Mouse (Mus musculus) MEL (cell line): ENCODE results near the gene Rab22a. TPM values are rescaled to one million over a fixed set of nuclear protein-coding genes. Genes with fewer than 3 reads are reported as not detected.
"Not testable (repeated sequence)": the region's sequence is repeated elsewhere in the genome, so short reads cannot be mapped to it uniquely, and the experiment has no call there.

Experiments
- DNase-seq: peaks from one replicate; pipeline ENCODE4 v3.0.0; 2011; ENCODE audit warnings: low read depth, low spot score
- H3K27ac ChIP-seq: 2 replicates; pipeline ENCODE4 v1.5.1; 2012; ENCODE audit warnings: low read depth, mild to moderate bottlenecking, control low read depth, low read length, moderate library complexity; ENCODE audit not compliant: control insufficient read depth
- H3K27me3 ChIP-seq, 2 experiments: fragments of 150-350 bp in 1 of 2; sonication (generic) in 1 of 2; 2 replicates each; pipeline ENCODE4 v1.6.1; 2012; ENCODE audit warnings: low read length in 2 of 2, mild to moderate bottlenecking in 2 of 2, improper control_type of control experiment in 1 of 2, moderate library complexity in 1 of 2; ENCODE audit not compliant: insufficient read depth in 2 of 2, control insufficient read depth in 1 of 2
- H3K36me3 ChIP-seq, 2 experiments: 2 replicates each; pipeline ENCODE4 v1.6.1; 2012 to 2014; ENCODE audit warnings: low read length in 2 of 2, improper control_type of control experiment in 1 of 2, inconsistent platforms in 1 of 2, mild to moderate bottlenecking in 1 of 2; ENCODE audit not compliant: insufficient read depth in 2 of 2, control insufficient read depth in 1 of 2
- H3K4me1 ChIP-seq, 2 experiments: fragments of 150-350 bp in 1 of 2; sonication (generic) in 1 of 2; 2 replicates each; pipeline ENCODE4 v1.6.1; 2012; ENCODE audit warnings: low read length in 2 of 2, improper control_type of control experiment in 1 of 2, mild to moderate bottlenecking in 1 of 2; ENCODE audit not compliant: insufficient read depth in 2 of 2, control insufficient read depth in 1 of 2
- H3K4me3 ChIP-seq, 2 experiments: fragments of 150-350 bp in 1 of 2; sonication (generic) in 1 of 2; 2 replicates each; pipeline ENCODE4 v1.5.1; 2012; ENCODE audit warnings: low read depth in 2 of 2, low read length in 2 of 2, mild to moderate bottlenecking in 2 of 2, moderate library complexity in 2 of 2, control low read depth in 1 of 2, improper control_type of control experiment in 1 of 2; ENCODE audit not compliant: control insufficient read depth in 1 of 2, insufficient read depth in 1 of 2
- H3K79me2 ChIP-seq: 2 replicates; pipeline ENCODE4 v1.6.1; 2012; ENCODE audit warnings: mild to moderate bottlenecking, low read length, moderate library complexity; ENCODE audit not compliant: control insufficient read depth, poor library complexity, insufficient read depth
- H3K9ac ChIP-seq: 2 replicates; pipeline ENCODE4 v1.6.1; 2012; ENCODE audit warnings: low read depth, mild to moderate bottlenecking, control low read depth, low read length, moderate library complexity; ENCODE audit not compliant: control insufficient read depth, poor library complexity, severe bottlenecking
- H3K9me3 ChIP-seq: fragments of 150-350 bp; sonication (generic); replicated peaks from 2 replicates; pipeline ENCODE4 v1.6.1; 2012; ENCODE audit warnings: mild to moderate bottlenecking, low read length, improper control_type of control experiment, moderate library complexity; ENCODE audit not compliant: insufficient read depth
- CHD2 ChIP-seq: IDR thresholded peaks from 2 replicates; pipeline ENCODE4 v1.6.1; 2011; ENCODE audit warnings: low read length, improper control_type of control experiment
- CTCF ChIP-seq, 3 experiments: IDR thresholded peaks in 2 of 3; conservative IDR thresholded peaks in 1 of 3; 2 replicates each; pipeline ENCODE4 v1.5.1; 2011 to 2012; ENCODE audit warnings: low read length in 3 of 3, low read depth in 2 of 3, mild to moderate bottlenecking in 2 of 3, improper control_type of control experiment in 1 of 3, inconsistent platforms in 1 of 3, mixed read lengths in 1 of 3, moderate library complexity in 1 of 3; ENCODE audit not compliant: control insufficient read depth in 1 of 3, insufficient read depth in 1 of 3, poor library complexity in 1 of 3, severe bottlenecking in 1 of 3
- ELF1 ChIP-seq: IDR thresholded peaks from 2 replicates; pipeline ENCODE4 v1.6.1; 2014; ENCODE audit warnings: low read depth, mild to moderate bottlenecking, inconsistent platforms, low read length, improper control_type of control experiment, moderate library complexity
- EP300 ChIP-seq, 2 experiments: IDR thresholded peaks; 2 replicates each; pipeline ENCODE4 v1.6.1; 2011; ENCODE audit warnings: improper control_type of control experiment in 2 of 2, low read length in 2 of 2, low read depth in 1 of 2, mild to moderate bottlenecking in 1 of 2
- ETS1 ChIP-seq: IDR thresholded peaks from 2 replicates; pipeline ENCODE4 v1.6.1; 2012; ENCODE audit warnings: low read depth, mild to moderate bottlenecking, inconsistent platforms, low read length, improper control_type of control experiment, moderate library complexity
- MAFK ChIP-seq: IDR thresholded peaks from 2 replicates; pipeline ENCODE4 v1.6.1; 2011; ENCODE audit warnings: low read depth, mild to moderate bottlenecking, low read length, improper control_type of control experiment, borderline replicate concordance
- MEF2A ChIP-seq: IDR thresholded peaks from 2 replicates; pipeline ENCODE4 v1.6.1; 2014; ENCODE audit warnings: low read depth, mild to moderate bottlenecking, inconsistent platforms, low read length, improper control_type of control experiment; ENCODE audit not compliant: poor library complexity, insufficient replicate concordance, severe bottlenecking; ENCODE audit errors: extremely low read depth
- MYB ChIP-seq: IDR thresholded peaks from 2 replicates; pipeline ENCODE4 v1.6.1; 2011; ENCODE audit warnings: mild to moderate bottlenecking, low read depth, low read length, improper control_type of control experiment
- MYC ChIP-seq: IDR thresholded peaks from 2 replicates; pipeline ENCODE4 v1.6.1; 2011; ENCODE audit warnings: low read depth, mild to moderate bottlenecking, low read length, improper control_type of control experiment, moderate library complexity
- NRF1 ChIP-seq: IDR thresholded peaks from 2 replicates; pipeline ENCODE4 v1.6.1; 2014; ENCODE audit warnings: low read depth, mild to moderate bottlenecking, inconsistent platforms, low read length, improper control_type of control experiment, moderate library complexity; ENCODE audit not compliant: poor library complexity, insufficient read depth, severe bottlenecking
- POLR2A ChIP-seq, 2 experiments: IDR thresholded peaks; 2 replicates each; pipeline ENCODE4 v1.6.1; 2011 to 2012; ENCODE audit warnings: low read length in 2 of 2, mild to moderate bottlenecking in 2 of 2, control low read depth in 1 of 2, improper control_type of control experiment in 1 of 2, low read depth in 1 of 2, moderate library complexity in 1 of 2; ENCODE audit not compliant: control insufficient read depth in 1 of 2, insufficient read depth in 1 of 2, poor library complexity in 1 of 2
- POLR2AphosphoS5 ChIP-seq: IDR thresholded peaks from 2 replicates; pipeline ENCODE4 v1.6.1; 2012; ENCODE audit warnings: low read depth, borderline replicate concordance, mild to moderate bottlenecking, inconsistent platforms, low read length, moderate library complexity, mixed read lengths
- TBP ChIP-seq: IDR thresholded peaks from 2 replicates; pipeline ENCODE4 v1.8.0; 2011; ENCODE audit warnings: low read depth, low read length, improper control_type of control experiment
- USF1 ChIP-seq: IDR thresholded peaks from 2 replicates; pipeline ENCODE4 v1.6.1; 2014; ENCODE audit warnings: low read depth, mild to moderate bottlenecking, inconsistent platforms, low read length, improper control_type of control experiment, moderate library complexity
- USF2 ChIP-seq, 2 experiments: IDR thresholded peaks; 2 replicates each; pipeline ENCODE4 v1.6.1; 2011 to 2012; ENCODE audit warnings: improper control_type of control experiment in 2 of 2, low read length in 2 of 2, borderline replicate concordance in 1 of 2, inconsistent platforms in 1 of 2, low read depth in 1 of 2, mild to moderate bottlenecking in 1 of 2; ENCODE audit not compliant: insufficient read depth in 1 of 2
- ZKSCAN1 ChIP-seq: IDR thresholded peaks from 2 replicates; pipeline ENCODE4 v1.6.1; 2012; ENCODE audit warnings: low read depth, mild to moderate bottlenecking, inconsistent platforms, low read length, improper control_type of control experiment, moderate library complexity
- ZNF384 ChIP-seq: IDR thresholded peaks from 2 replicates; pipeline ENCODE4 v1.6.1; 2012; ENCODE audit warnings: low read depth, mild to moderate bottlenecking, inconsistent platforms, low read length, improper control_type of control experiment
- polyA plus RNA-seq, 2 experiments: library from polyadenylated mRNA; stranded (reverse) in 1 of 2; unstranded in 1 of 2; fragments of >175 nt in 1 of 2; fragments of >200 nt in 1 of 2; gene quantifications; 2 replicates each; pipeline versions ENCODE4 v1.2.1 to v1.2.4; 2012; ENCODE audit warnings: low replicate concordance in 2 of 2, low read depth in 1 of 2; ENCODE audit not compliant: insufficient read length in 2 of 2, insufficient read depth in 1 of 2, missing spikeins in 1 of 2
- total RNA-seq: library from RNA; depleted of rRNA; stranded (reverse); fragments of 300-350 nt; gene quantifications from 2 replicates; pipeline ENCODE4 v1.2.3, GENCODE M21; 2012

Rab22a gene
- total and polyA plus RNA-seq, 3 experiments: 8.9 to 15.8 TPM; not detected in 1

GRCm38 (mm10) chr2:173625786-173626185 lies 33.8 kb upstream of the Rab22a start:
- no peak overlapping the region for H3K9ac ChIP-seq
- H3K27me3 ChIP-seq: no peaks in the 10 kb centered on the region
- DNase-seq: no peak
- H3K79me2 ChIP-seq: no peaks in the 10 kb centered on the region
- H3K9me3 ChIP-seq: no peaks in the 10 kb centered on the region
- H3K36me3 ChIP-seq: no peaks in the 10 kb centered on the region
- H3K4me1 ChIP-seq: no peaks in the 10 kb centered on the region
- TF ChIP-seq CTCF (IDR thresholded peaks at IDR 0.05 in 2 of 3, conservative IDR thresholded peaks at IDR 0.05 in 1 of 3; ENCODE audit: control insufficient read depth in 1 of 3, insufficient read depth in 1 of 3, low read depth in 2 of 3, low read length in 3 of 3, poor library complexity in 1 of 3, severe bottlenecking in 1 of 3) (no peak), USF2 (IDR thresholded peaks at IDR 0.05; ENCODE audit: borderline replicate concordance in 1 of 2, insufficient read depth in 1 of 2, low read depth in 1 of 2, low read length in 2 of 2) (no peak), EP300 (IDR thresholded peaks at IDR 0.05; ENCODE audit: low read depth in 1 of 2, low read length in 2 of 2) (no peak), TBP (no peak), ZNF384 (no peak), ETS1 (no peak), POLR2A (IDR thresholded peaks at IDR 0.05; ENCODE audit: control insufficient read depth in 1 of 2, insufficient read depth in 1 of 2, low read depth in 1 of 2, low read length in 2 of 2, poor library complexity in 1 of 2) (no peak), CHD2 (no peak), MYC (no peak), ELF1 (no peak), MEF2A (no peak)
- H3K4me3 ChIP-seq: no peak overlapping the region
- no peak overlapping the region for H3K27ac ChIP-seq

DNA sequence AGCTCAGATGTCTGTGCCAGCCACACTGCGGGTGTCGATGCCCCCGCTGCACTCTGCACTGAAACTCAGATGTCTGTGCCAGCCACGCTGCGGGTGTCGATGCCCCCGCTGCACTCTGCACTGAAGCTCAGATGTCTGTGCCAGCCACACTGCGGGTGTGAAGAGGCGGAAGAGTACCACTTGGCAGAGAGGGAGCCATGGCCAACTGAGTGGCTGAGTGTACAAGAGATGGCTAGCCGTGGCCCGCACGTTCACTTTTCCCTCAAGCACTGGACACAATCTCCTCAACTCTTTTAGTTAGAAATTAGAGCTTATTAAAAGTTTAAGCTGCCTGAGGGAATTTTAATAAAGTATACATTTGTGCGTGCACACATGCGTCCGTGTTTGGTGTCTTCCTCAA lies 25.5 kb upstream of the Rab22a start:
- H3K27me3 ChIP-seq, H3K4me3 ChIP-seq, H3K36me3 ChIP-seq, H3K4me1 ChIP-seq, H3K9ac ChIP-seq, H3K79me2 ChIP-seq, H3K27ac ChIP-seq, DNase-seq, H3K9me3 ChIP-seq: not testable (repeated sequence)

DNA sequence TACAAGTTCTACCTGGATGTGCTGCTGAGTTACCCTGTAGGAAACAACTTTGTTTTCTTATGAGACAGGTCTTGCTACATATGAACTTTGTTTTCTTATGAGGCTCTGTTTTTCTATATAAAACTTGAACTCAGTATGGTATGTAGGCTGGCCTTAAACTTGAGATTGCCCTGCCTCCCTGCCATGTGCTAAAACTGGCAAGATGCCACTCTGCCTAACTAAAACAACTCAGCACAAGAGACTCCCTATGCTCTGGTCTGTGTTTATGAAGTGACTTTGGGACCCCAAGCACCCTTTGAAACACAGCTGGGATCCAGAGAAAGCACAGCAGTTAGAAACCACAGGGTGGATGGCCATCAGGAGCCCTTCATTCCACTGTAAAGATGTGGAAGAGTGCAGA lies 18.2 kb upstream of the Rab22a start:
- no peak overlapping the region for H3K27ac ChIP-seq
- no peaks in the 10 kb centered on the region for H3K4me1 ChIP-seq
- H3K4me3 ChIP-seq: no peak overlapping the region
- H3K9me3 ChIP-seq: no peaks in the 10 kb centered on the region
- H3K36me3 ChIP-seq: no peaks in the 10 kb centered on the region
- H3K9ac ChIP-seq: no peak overlapping the region
- H3K27me3 ChIP-seq: no peaks in the 10 kb centered on the region
- no peaks in the 10 kb centered on the region for H3K79me2 ChIP-seq
- DNase-seq: no peak
- no peak for TF ChIP-seq ZKSCAN1
- no peak for TF ChIP-seq USF1
- no peak for TF ChIP-seq MAFK
- TF ChIP-seq NRF1: no peak
- TF ChIP-seq POLR2AphosphoS5: no peak
- TF ChIP-seq MYB: no peak
